Mouse (Mus musculus) bone marrow macrophage, adult 2 months (primary cell): ENCODE data around the gene Tmem156.

Experiments used
- CTCF ChIP-seq: IDR thresholded peaks from 2 replicates; pipeline ENCODE4 v1.5.1; 2012; ENCODE audit warnings: low read depth, mild to moderate bottlenecking, low read length, moderate library complexity
- POLR2A ChIP-seq: IDR thresholded peaks from 2 replicates; pipeline ENCODE4 v1.6.1; 2012; ENCODE audit warnings: mild to moderate bottlenecking, low read depth, low read length, borderline replicate concordance

GRCm38 (mm10) chr5:65119918-65120317 lies 28.0 kb upstream of the Tmem156 start:
- TF ChIP-seq CTCF (no peak), POLR2A (no peak)
